Mouse (Mus musculus) embryonic facial prominence, embryonic 11.5 days (tissue): ENCODE measurements at regions not wholly inside any gene's neighbourhood (a gene's known extent, or its start where the extent isn't known, plus 50 kb on each side); places are given as distances from the start of the nearest gene placed in this dataset.
A peak's percentile ranks its signal among the peaks of the same experiment; 100 is the strongest.

ENCODE experiments used
- ATAC-seq: fragments of 200-750 bp; cut with Nextera tagmentation; replicated peaks from 2 replicates; pipeline ENCODE4 v1.8.0; 2017; ENCODE audit warnings: low read depth; ENCODE audit not compliant: insufficient number of reproducible peaks, low FRiP score, low TSS enrichment
- DNase-seq: peaks from one replicate; pipeline ENCODE4 v3.0.0-alpha.2; 2015; ENCODE audit warnings: low spot score
- H3K27ac ChIP-seq: fragments of 300-500 bp; sonication (generic); replicated peaks from 2 replicates; pipeline ENCODE4 v1.5.1; 2014; ENCODE audit warnings: mild to moderate bottlenecking, low read depth, low read length, control low read depth
- H3K27me3 ChIP-seq: fragments of 300-500 bp; sonication (generic); 2 replicates; pipeline ENCODE4 v1.6.1; 2014; ENCODE audit warnings: mild to moderate bottlenecking, low read length, moderate library complexity, mixed read lengths; ENCODE audit not compliant: control insufficient read depth, insufficient read depth
- H3K36me3 ChIP-seq: fragments of 300-500 bp; sonication (generic); replicated peaks from 2 replicates; pipeline ENCODE4 v1.6.1; 2014; ENCODE audit warnings: low read depth, mild to moderate bottlenecking, low read length, moderate library complexity, mixed read lengths; ENCODE audit not compliant: control insufficient read depth, insufficient read depth
- H3K4me1 ChIP-seq: fragments of 300-500 bp; sonication (generic); 2 replicates; pipeline ENCODE4 v1.6.1; 2014; ENCODE audit warnings: low read length, mixed read lengths; ENCODE audit not compliant: control insufficient read depth, insufficient read depth
- H3K4me2 ChIP-seq: fragments of 300-500 bp; sonication (generic); 2 replicates; pipeline ENCODE4 v1.6.1; 2014; ENCODE audit warnings: low read depth, mild to moderate bottlenecking, control low read depth, low read length, moderate library complexity
- H3K4me3 ChIP-seq: fragments of 300-500 bp; sonication (generic); 2 replicates; pipeline ENCODE4 v1.5.1; 2014; ENCODE audit warnings: low read depth, low read length, control low read depth
- H3K9ac ChIP-seq: fragments of 300-500 bp; sonication (generic); replicated peaks from 2 replicates; pipeline ENCODE4 v1.6.1; 2014; ENCODE audit warnings: mild to moderate bottlenecking, control low read depth, low read length
- H3K9me3 ChIP-seq: fragments of 300-500 bp; sonication (generic); replicated peaks from 2 replicates; pipeline ENCODE4 v1.6.1; 2016; ENCODE audit warnings: mild to moderate bottlenecking, low read length, inconsistent platforms, mixed read lengths; ENCODE audit not compliant: control insufficient read depth
- WGBS: fragments of 180-500 bp; shearing (Covaris S2); extraction: QIAGEN DNeasy Blood & Tissue Kit; methylation state at CpG from one replicate; pipeline ENCODE4 v1.1.7; 2014; 5-methylcytosine and 5-hydroxymethylcytosine counted together

GRCm38 (mm10) chr2:117685836-117686453 lies 343.1 kb upstream of the Rasgrp1 start:
- no peaks in the 10 kb centered on the region for H3K4me1 ChIP-seq
- no peak overlapping the region for H3K4me3 ChIP-seq
- DNase-seq (no peak), ATAC-seq (no peak)
- no peak overlapping the region for H3K27ac ChIP-seq
- no peaks in the 10 kb centered on the region for H3K27me3 ChIP-seq
- H3K36me3 ChIP-seq: no peaks in the 10 kb centered on the region
- H3K9ac ChIP-seq: no peak overlapping the region
- H3K4me2 ChIP-seq: no peak overlapping the region
- 74% methylated on average over 4 of the region's 4 CpGs for WGBS
- no peaks in the 10 kb centered on the region for H3K9me3 ChIP-seq

GRCm38 (mm10) chr2:117693537-117693936 lies 350.7 kb upstream of the Rasgrp1 start:
- DNase-seq (no peak), ATAC-seq (no peak)
- Histone ChIP-seq H3K36me3 (no peaks in the 10 kb centered on the region), H3K27me3 (no peaks in the 10 kb centered on the region), H3K27ac (no peak overlapping the region), H3K4me2 (no peak overlapping the region), H3K9me3 (no peaks in the 10 kb centered on the region), H3K4me1 (no peaks in the 10 kb centered on the region), H3K4me3 (no peak overlapping the region), H3K9ac (no peak overlapping the region)
- 67% methylated on average over 4 of the region's 4 CpGs for WGBS

DNA sequence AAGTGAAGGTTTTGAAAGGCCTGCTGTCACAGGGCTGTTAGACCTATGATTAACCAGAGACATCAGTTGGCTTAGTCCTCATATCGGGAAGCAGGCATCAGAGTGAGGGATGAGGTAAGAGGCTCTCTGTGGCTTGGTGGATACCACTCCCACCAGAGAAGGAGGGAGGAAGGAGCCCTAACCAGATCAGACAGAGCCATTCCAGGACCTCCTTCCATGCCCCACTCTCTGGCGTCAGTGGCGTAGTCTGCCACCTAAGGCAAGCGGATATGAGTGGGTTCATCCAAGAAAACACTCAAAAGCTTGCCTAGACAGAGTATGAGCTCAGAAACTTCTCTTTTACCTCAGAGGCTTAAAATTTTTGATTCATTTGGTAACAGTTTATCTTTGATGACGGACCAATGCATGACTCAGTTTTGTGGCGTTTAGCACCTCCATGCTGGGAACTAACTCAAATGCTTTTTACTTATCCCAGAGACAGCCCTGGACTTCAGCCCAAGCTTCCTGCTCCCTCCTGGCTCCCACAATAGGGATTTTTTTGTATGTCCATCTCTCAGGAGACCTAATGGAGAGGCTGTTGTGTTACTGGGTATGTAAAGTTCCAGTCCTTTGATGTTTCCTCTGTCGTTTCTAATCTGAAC lies 367.5 kb upstream of the Rasgrp1 start:
- no peaks in the 10 kb centered on the region for H3K36me3 ChIP-seq
- no peak overlapping the region for H3K4me3 ChIP-seq
- no peak overlapping the region for H3K4me2 ChIP-seq
- no peak for DNase-seq
- WGBS: 87% methylated on average over 7 of the region's 7 CpGs
- H3K9me3 ChIP-seq: no peaks in the 10 kb centered on the region
- no peaks in the 10 kb centered on the region for H3K27me3 ChIP-seq
- no peak overlapping the region for H3K27ac ChIP-seq
- no peaks in the 10 kb centered on the region for H3K4me1 ChIP-seq
- ATAC-seq: no peak
- no peak overlapping the region for H3K9ac ChIP-seq

GRCm38 (mm10) chr2:117724066-117724465 lies 381.3 kb upstream of the Rasgrp1 start:
- Histone ChIP-seq H3K27ac (no peak overlapping the region), H3K36me3 (no peaks in the 10 kb centered on the region), H3K9me3 (no peaks in the 10 kb centered on the region), H3K9ac (no peak overlapping the region), H3K4me3 (no peak overlapping the region), H3K4me1 (no peaks in the 10 kb centered on the region), H3K4me2 (no peak overlapping the region), H3K27me3 (no peaks in the 10 kb centered on the region)
- 31% methylated on average over 4 of the region's 4 CpGs for WGBS
- no peak for ATAC-seq
- peak; percentile 85 for DNase-seq

- H3K4me1 ChIP-seq: no peaks in the 10 kb centered on the region
- H3K27ac ChIP-seq: no peak overlapping the region
These were observed 380.4 kb upstream of the Thbs1 start for GRCm38 (mm10) chr2:117731253-117731652.

GRCm38 (mm10) chr2:117742413-117742812 lies 369.3 kb upstream of the Thbs1 start:
- H3K36me3 ChIP-seq: no peaks in the 10 kb centered on the region
- no peak overlapping the region for H3K9ac ChIP-seq
- H3K27me3 ChIP-seq: no peaks in the 10 kb centered on the region
- no peaks in the 10 kb centered on the region for H3K9me3 ChIP-seq
- no peak overlapping the region for H3K4me3 ChIP-seq
- H3K4me1 ChIP-seq: no peaks in the 10 kb centered on the region
- no peak overlapping the region for H3K4me2 ChIP-seq
- ATAC-seq: no peak
- no peak for DNase-seq
- H3K27ac ChIP-seq: no peak overlapping the region

More at GRCm38 (mm10) chr2:117731253-117731652, 380.4 kb upstream of the Thbs1 start:
- Histone ChIP-seq H3K9ac (no peak overlapping the region), H3K4me3 (no peak overlapping the region), H3K27me3 (no peaks in the 10 kb centered on the region), H3K36me3 (no peaks in the 10 kb centered on the region), H3K4me2 (no peak overlapping the region), H3K9me3 (no peaks in the 10 kb centered on the region)
- no peak for ATAC-seq
- WGBS: 82% methylated on average over 2 of the region's 2 CpGs
- no peak for DNase-seq

DNA sequence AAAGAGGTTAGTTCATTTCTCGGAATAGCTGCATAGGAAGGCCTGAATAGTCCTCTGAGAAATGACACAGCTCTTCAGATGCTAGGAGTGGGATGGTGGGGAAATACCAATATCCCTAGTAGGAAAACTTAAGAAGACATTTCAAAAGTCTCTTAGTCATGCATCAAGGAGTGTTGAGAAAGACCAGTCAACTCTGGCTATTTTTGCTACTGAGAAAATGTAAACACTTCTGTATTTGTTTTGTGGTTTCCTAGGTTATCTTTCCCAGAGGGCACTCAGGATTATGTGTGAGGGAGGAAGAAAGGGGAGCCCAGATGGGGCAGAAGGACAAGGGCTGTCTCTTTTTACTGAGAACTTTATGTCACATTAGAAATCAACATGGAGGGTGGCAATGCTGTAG lies 367.8 kb upstream of the Thbs1 start:
- H3K27ac ChIP-seq: no peak overlapping the region
- 71% methylated on average over 1 of the region's 1 CpGs for WGBS
- no peak overlapping the region for H3K4me2 ChIP-seq
- H3K4me1 ChIP-seq: no peaks in the 10 kb centered on the region
- no peaks in the 10 kb centered on the region for H3K9me3 ChIP-seq
- H3K36me3 ChIP-seq: no peaks in the 10 kb centered on the region
- DNase-seq (no peak), ATAC-seq (no peak)
- no peak overlapping the region for H3K4me3 ChIP-seq
- H3K9ac ChIP-seq: no peak overlapping the region
- H3K27me3 ChIP-seq: no peaks in the 10 kb centered on the region

DNA sequence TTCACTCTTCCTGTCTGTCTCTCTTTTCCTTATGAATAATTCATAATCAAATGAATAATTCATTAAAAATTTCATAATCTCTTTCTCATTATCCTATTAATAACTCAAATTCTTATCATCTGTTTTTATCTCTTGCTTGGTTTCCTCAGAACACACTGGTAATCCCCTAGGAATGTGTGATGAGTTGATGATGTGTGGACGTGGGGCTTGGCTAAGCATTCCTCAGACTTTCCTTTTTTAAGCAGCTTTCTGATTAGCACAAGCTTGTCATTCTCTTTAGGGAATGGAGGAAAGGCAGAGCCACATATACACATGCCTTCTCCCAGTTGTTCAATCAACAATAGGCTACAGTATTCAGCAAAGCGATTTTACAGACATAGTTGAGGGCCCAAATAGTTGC lies 365.9 kb upstream of the Thbs1 start:
- WGBS: 62% methylated on average over 2 of the region's 2 CpGs
- H3K9ac ChIP-seq: no peak overlapping the region
- no peak overlapping the region for H3K4me2 ChIP-seq
- no peaks in the 10 kb centered on the region for H3K27me3 ChIP-seq
- H3K4me1 ChIP-seq: no peaks in the 10 kb centered on the region
- no peak for ATAC-seq
- H3K9me3 ChIP-seq: no peaks in the 10 kb centered on the region
- H3K4me3 ChIP-seq: no peak overlapping the region
- no peak for DNase-seq
- H3K36me3 ChIP-seq: no peaks in the 10 kb centered on the region
- H3K27ac ChIP-seq: no peak overlapping the region
